Mouse (Mus musculus) kidney, embryonic 15.5 days (tissue): ENCODE results near the gene Sec1. TPM values are rescaled to one million over a fixed set of nuclear protein-coding genes. Genes with fewer than 3 reads are reported as not detected.

Source experiments
- ATAC-seq: fragments of 200-750 bp; cut with Nextera tagmentation; replicated peaks from 2 replicates; pipeline ENCODE4 v1.8.0; 2017; ENCODE audit warnings: moderate TSS enrichment; ENCODE audit not compliant: low FRiP score
- H3K27ac ChIP-seq: fragments of 300-500 bp; sonication (generic); 2 replicates; pipeline ENCODE4 v1.5.1; 2015; ENCODE audit warnings: mild to moderate bottlenecking, inconsistent platforms
- H3K27me3 ChIP-seq: fragments of 300-500 bp; sonication (generic); 2 replicates; pipeline ENCODE4 v1.6.1; 2015; ENCODE audit warnings: inconsistent platforms
- H3K36me3 ChIP-seq: fragments of 300-500 bp; sonication (generic); 2 replicates; pipeline ENCODE4 v1.6.1; 2015; ENCODE audit warnings: inconsistent platforms
- H3K4me1 ChIP-seq: fragments of 300-500 bp; sonication (generic); 2 replicates; pipeline ENCODE4 v1.6.1; 2015; ENCODE audit warnings: inconsistent platforms
- H3K4me2 ChIP-seq: fragments of 300-500 bp; sonication (generic); 2 replicates; pipeline ENCODE4 v1.6.1; 2015; ENCODE audit warnings: moderate library complexity, mild to moderate bottlenecking, inconsistent platforms
- H3K4me3 ChIP-seq: fragments of 300-500 bp; sonication (generic); replicated peaks from 2 replicates; pipeline ENCODE4 v1.5.1; 2015; ENCODE audit warnings: mild to moderate bottlenecking, inconsistent platforms
- H3K9ac ChIP-seq: fragments of 300-500 bp; sonication (generic); 2 replicates; pipeline ENCODE4 v1.6.1; 2015; ENCODE audit warnings: mild to moderate bottlenecking, inconsistent platforms
- H3K9me3 ChIP-seq: fragments of 300-500 bp; sonication (generic); replicated peaks from 2 replicates; pipeline ENCODE4 v1.6.1; 2016; ENCODE audit warnings: inconsistent platforms
- WGBS: fragments of 180-500 bp; shearing (Covaris S2); methylation state at CpG from one replicate; pipeline ENCODE4 v1.1.7; 2015; ENCODE audit warnings: mixed read lengths; 5-methylcytosine and 5-hydroxymethylcytosine counted together
- polyA plus RNA-seq: library from polyadenylated mRNA; unstranded; fragments of >200 nt; fragmentation: Nextera tagmentation; extraction: Ambion mirVana; gene quantifications from 2 replicates; pipeline ENCODE4 v1.2.1, GENCODE M21; 2015

Gene Sec1
- polyA plus RNA-seq, 1 experiment from 2014 or later = 0.29 TPM

DNA sequence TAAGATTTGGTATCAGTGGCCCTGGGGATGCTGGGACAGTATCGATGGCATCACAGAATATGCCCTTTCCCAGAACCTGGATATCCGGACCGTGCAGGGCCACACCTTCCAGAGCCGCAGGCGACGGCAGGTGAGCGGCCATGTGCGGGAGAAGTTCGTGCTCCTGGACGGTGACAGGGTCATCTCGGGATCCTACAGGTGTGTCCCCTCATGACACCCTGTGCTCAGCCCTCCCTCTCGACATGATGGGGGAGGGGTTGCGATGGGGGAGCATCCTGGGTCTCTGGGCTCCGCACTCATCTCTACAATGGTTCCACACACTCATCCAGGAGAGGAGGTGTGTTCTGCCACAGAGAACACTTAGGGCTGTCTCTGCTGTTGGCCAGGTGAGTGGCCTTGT, 29.6 kb upstream of the Sec1 start:
- 87% methylated on average over 14 of the region's 14 CpGs for WGBS
- no peaks in the 10 kb centered on the region for H3K27me3 ChIP-seq
- no peak overlapping the region for H3K9ac ChIP-seq
- H3K4me2 ChIP-seq = no peak overlapping the region
- H3K36me3 ChIP-seq = peaks cover 93% of the 10 kb centered on the region
- no peak overlapping the region for H3K27ac ChIP-seq
- no peak overlapping the region for H3K4me3 ChIP-seq
- H3K9me3 ChIP-seq = no peaks in the 10 kb centered on the region
- ATAC-seq = no peak
- peaks cover 29% of the 10 kb centered on the region for H3K4me1 ChIP-seq

DNA sequence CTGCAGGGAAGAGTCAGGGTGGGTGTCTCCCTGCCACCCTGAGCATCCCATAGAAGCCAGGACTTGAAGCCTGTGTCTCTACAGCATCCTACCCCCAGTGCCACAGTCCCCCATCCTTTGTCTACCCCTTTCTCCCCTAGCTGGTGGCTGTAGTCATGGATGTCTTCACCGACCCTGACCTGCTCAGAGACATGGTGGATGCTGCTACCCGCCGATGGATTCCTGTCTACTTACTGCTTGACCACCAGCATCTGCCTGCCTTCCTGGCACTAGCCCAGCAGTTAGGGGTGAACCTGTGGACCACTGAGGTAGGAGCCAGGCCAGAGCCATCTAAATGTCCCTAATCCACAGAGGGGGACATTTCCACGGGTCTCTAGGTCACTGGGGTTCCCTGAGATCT, 29.1 kb upstream of the Sec1 start:
- Histone ChIP-seq H3K9me3 (no peaks in the 10 kb centered on the region), H3K27ac (no peak overlapping the region), H3K9ac (no peak overlapping the region), H3K27me3 (no peaks in the 10 kb centered on the region), H3K4me1 (peaks cover 30% of the 10 kb centered on the region), H3K4me2 (no peak overlapping the region), H3K36me3 (peaks cover 88% of the 10 kb centered on the region), H3K4me3 (no peak overlapping the region)
- WGBS = 91% methylated on average over 4 of the region's 4 CpGs
- ATAC-seq = no peak

DNA sequence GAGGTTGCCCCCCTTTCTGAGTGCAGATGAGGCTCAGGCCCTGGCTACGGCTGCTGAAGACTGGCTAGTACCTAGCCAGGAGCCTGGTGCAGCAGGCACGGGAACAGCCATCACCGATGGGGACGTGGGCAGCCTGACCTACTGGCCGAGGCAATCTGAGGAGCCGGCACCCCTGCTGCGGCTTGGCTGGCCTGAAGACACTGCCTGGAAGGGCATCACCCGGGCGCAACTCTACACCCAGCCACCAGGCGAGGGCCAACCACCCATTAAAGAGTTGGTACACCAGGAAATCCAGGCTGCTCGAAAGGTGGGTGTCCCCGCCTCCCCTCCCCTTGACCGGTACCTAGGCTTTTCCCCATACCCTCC, 28.1 kb upstream of the Sec1 start:
- Histone ChIP-seq H3K4me1 (peaks cover 30% of the 10 kb centered on the region), H3K27ac (no peak overlapping the region), H3K9me3 (no peaks in the 10 kb centered on the region), H3K9ac (no peak overlapping the region), H3K4me2 (no peak overlapping the region), H3K4me3 (no peak overlapping the region), H3K27me3 (no peaks in the 10 kb centered on the region), H3K36me3 (peaks cover 82% of the 10 kb centered on the region)
- 59% methylated on average over 13 of the region's 13 CpGs for WGBS
- no peak for ATAC-seq

DNA sequence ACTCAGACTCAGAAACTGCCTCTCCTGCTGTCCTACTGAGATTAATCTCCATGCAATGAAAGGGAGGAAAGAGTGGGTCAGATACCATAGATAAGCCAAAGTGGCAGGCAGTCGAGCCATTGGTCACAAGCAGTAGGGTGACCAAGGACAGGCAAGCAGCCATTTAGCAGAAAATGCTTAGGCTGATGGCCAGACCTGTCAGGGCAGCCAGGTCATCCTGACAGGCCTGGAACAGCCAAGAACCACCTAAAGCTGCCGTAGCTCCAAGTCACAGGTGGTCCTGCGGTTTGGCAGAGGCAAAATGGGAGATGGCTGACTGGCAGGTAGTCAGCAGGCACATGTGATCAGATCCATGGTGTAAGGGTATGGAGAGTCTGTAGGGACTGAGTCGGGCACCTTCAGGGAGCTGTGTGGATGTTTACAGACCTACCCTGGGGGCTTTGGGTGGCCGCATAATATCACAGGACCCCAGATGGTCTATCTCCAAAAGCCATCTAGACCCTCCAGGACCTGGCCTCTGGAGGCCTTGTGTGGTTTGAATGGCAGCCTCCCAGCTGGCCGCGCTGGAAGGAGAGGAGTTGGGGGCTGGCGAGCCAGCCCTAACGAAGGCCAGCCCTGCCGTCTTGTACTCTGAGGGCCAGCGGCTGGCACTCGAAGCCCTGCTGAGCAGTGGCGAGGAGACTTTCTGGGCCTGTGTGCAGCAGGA, 27.6 kb upstream of the Sec1 start:
- Histone ChIP-seq H3K4me3 (no peak overlapping the region), H3K27me3 (no peaks in the 10 kb centered on the region), H3K4me2 (no peak overlapping the region), H3K27ac (no peak overlapping the region), H3K36me3 (peaks cover 77% of the 10 kb centered on the region), H3K9me3 (no peaks in the 10 kb centered on the region), H3K4me1 (peaks cover 34% of the 10 kb centered on the region), H3K9ac (0 out of 2 replicates have a peak overlapping the region, but pooled peaks have one; percentile 7)
- no peak for ATAC-seq
- 59% methylated on average over 13 of the region's 13 CpGs for WGBS

DNA sequence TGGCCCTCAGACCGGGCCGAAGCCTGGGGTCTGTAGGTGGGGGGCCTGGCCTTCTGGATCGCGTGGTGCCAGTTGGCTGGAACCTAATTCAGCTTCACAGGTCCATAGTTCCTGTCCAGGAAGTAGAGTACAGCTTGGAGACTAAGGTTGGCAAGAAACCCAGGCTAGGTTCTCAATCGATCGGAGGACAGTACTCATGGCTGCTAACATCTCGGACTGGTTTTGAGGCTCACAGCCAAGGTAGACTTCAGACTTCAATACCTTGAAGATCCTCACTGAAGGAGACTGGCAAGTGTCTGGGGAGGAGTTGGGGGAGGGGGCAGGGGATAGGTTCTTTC, 27.0 kb upstream of the Sec1 start:
- no peak overlapping the region for H3K27ac ChIP-seq
- 82% methylated on average over 7 of the region's 7 CpGs for WGBS
- no peak overlapping the region for H3K9ac ChIP-seq
- peaks cover 40% of the 10 kb centered on the region for H3K4me1 ChIP-seq
- no peaks in the 10 kb centered on the region for H3K9me3 ChIP-seq
- ATAC-seq = no peak
- H3K4me3 ChIP-seq = no peak overlapping the region
- H3K27me3 ChIP-seq = no peaks in the 10 kb centered on the region
- no peak overlapping the region for H3K4me2 ChIP-seq
- peaks cover 71% of the 10 kb centered on the region for H3K36me3 ChIP-seq

DNA sequence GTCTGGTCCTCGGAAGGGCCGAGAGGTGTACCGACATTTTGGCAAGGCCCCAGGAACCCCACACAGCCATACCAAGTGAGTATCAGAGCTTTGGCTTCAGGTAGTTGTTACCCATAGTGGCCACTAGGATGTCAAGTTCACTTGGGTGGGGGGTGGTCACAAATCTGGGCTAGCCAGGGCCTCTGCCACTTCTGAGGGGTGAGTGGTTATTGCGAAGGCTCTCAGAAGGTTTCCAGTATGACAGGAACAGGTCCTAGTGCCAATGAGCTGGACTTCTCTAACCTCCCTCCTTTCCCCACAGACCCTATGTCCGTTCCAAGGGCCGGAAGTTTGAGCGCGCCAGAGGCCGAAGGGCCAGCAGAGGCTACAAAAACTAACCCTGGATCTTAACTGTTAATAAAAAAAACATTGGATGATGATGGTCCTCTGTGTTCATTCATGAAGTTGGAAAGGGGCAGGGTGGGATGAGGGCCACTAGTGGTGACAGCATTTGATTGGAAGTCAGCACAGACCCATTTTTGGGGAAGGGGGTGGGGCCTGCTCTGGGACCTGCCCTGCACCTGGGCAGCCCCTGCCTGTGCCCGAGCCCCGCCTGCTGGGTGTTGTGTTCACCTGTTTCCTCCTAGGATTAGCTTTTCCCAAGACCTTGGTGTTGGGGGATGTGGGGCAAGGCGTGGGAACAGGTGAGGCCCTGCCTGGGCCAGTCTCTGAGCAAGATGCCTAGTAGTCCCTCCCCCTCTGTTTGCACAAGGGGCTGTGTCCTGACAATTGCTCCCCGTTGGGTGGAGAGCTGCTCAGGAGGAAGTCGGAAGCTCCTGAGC, 26.4 kb upstream of the Sec1 start, which contains the start of gene Fam83e:
Gene Fam83e (plus strand): TSS at position 800 of the 821 bp plus-strand sequence.
- Histone ChIP-seq H3K4me3 (peak within 1 kb of the TSS; percentile 75; the same call in 1 of the 2 replicates), H3K27me3 (no peaks in the 10 kb centered on the region), H3K27ac (no peak within 1 kb of the TSS), H3K36me3 (peaks cover 65% of the 10 kb centered on the region), H3K9ac (0 out of 2 replicates have a peak within 1 kb of the TSS, but pooled peaks have one; percentile 94), H3K4me1 (peaks cover 46% of the 10 kb centered on the region), H3K9me3 (no peaks in the 10 kb centered on the region), H3K4me2 (peak within 1 kb of the TSS; percentile 70; the same call in 1 of the 2 replicates)
- no peak for ATAC-seq
- 77% methylated on average over 14 of the region's 14 CpGs for WGBS

DNA sequence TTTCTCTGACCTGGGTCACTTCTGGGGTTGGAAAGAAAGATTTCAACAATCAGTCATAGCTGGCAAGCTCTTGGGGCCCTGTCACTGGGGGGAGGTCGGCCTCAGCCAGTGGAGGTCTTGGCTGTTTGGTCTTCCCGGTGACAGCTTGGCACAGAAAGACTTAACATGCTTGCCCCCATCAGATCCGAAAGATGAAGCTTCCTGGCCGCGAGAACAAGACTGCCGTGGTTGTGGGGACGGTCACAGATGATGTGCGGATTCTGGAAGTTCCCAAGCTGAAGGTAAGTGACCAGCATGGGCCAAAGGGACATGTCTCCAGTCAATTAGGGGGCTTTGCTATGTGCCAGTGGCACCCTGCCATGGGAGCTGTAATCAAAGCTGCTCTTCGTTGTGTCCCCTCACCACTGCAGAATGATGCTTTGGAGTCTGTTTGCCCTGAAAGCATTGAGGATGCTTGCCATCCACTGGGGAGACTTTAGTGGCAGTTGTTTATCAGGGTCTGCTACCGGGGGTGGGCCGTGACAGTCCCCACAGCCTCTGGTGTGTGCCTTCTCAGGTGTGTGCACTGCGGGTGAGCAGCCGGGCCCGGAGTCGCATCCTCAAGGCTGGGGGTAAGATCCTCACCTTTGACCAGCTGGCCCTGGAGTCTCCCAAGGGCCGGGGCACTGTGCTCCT, 25.7 kb upstream of the Sec1 start:
- peak overlapping the region; percentile 94; the same call in 1 of the 2 replicates for H3K9ac ChIP-seq
- H3K27me3 ChIP-seq = no peaks in the 10 kb centered on the region
- peaks cover 58% of the 10 kb centered on the region for H3K36me3 ChIP-seq
- H3K4me1 ChIP-seq = peaks cover 49% of the 10 kb centered on the region
- H3K9me3 ChIP-seq = no peaks in the 10 kb centered on the region
- no peak overlapping the region for H3K27ac ChIP-seq
- peak overlapping the region; percentile 70 for H3K4me2 ChIP-seq
- peak overlapping the region; percentile 75 for H3K4me3 ChIP-seq
- WGBS = 91% methylated on average over 16 of the region's 16 CpGs
- no peak for ATAC-seq

DNA sequence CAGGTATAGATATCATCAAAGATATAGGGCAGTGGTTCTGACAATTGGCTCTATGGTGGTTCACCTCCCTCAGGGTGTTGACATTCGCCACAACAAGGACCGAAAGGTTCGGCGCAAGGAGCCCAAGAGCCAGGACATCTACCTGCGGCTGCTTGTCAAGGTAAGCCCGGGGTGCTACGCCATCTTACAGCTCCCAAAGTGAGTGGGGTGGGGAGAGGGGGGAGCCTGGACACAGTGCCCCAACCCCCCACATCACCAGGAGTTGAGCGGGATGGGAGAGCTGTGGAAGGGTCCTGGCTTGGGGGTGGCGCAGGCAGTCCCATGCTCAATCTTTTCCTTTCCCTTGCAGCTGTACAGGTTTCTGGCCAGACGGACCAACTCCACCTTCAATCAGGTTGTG, 25.0 kb upstream of the Sec1 start:
- no peak overlapping the region for H3K27ac ChIP-seq
- H3K36me3 ChIP-seq = peaks cover 51% of the 10 kb centered on the region
- H3K27me3 ChIP-seq = no peaks in the 10 kb centered on the region
- H3K9ac ChIP-seq = peak overlapping the region; percentile 94
- 81% methylated on average over 10 of the region's 10 CpGs for WGBS
- no peak for ATAC-seq
- H3K4me1 ChIP-seq = peaks cover 56% of the 10 kb centered on the region
- peak overlapping the region; percentile 70 for H3K4me2 ChIP-seq
- H3K4me3 ChIP-seq = peak overlapping the region; percentile 75
- no peaks in the 10 kb centered on the region for H3K9me3 ChIP-seq

DNA sequence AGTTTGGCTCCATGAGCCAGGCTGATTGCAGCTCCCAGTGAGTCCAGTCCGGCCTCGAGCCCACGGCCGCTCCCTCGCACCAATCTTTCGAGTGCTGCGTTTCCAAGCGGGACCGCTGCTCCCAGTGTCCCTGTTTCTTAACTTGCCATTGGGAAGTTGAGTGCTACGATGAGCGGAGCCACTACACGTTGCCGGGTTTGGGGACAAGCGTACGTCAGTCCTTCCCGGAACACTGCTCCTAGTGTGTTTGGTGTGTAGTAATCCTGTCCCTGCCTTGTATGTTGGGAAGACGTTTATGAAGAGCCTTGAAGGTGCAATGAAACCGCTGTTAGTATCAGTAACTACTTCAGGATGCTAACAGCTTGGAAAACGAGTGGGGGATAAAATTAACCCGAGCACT, 24.1 kb upstream of the Sec1 start:
- peaks cover 49% of the 10 kb centered on the region for H3K36me3 ChIP-seq
- no peaks in the 10 kb centered on the region for H3K9me3 ChIP-seq
- under 1% methylated on average over 20 of the region's 20 CpGs for WGBS
- peak overlapping the region; percentile 70 for H3K4me2 ChIP-seq
- peak overlapping the region; percentile 94 for H3K9ac ChIP-seq
- peak overlapping the region; percentile 75 for H3K4me3 ChIP-seq
- no peak for ATAC-seq
- H3K4me1 ChIP-seq = peaks cover 63% of the 10 kb centered on the region
- peak overlapping the region; percentile 94 for H3K27ac ChIP-seq
- no peaks in the 10 kb centered on the region for H3K27me3 ChIP-seq

DNA sequence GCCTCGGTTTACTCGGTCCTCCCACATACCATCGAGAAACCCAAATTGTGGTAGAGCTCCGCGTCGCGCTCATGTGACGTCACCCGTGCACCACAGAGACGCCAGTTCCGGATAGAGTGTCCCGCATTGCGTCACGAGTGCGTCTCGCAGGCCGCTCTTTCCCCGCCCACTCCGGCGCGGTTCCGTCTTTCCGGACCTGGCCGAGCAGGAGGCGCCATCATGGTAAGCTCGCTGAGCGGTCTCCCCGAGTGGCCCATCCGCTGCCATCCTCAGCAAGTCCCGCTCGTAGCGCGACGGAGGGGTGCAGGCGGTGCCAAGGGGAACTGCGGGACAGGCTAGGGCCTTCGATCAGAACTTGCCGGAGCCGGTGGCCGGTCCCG, 23.7 kb upstream of the Sec1 start, which contains the start of gene Sphk2:
Gene Sphk2 (minus strand): TSS at position 85 of the 380 bp plus-strand sequence.
- Histone ChIP-seq H3K27ac (peak within 1 kb of the TSS; percentile 94), H3K4me2 (peak within 1 kb of the TSS; percentile 87), H3K9me3 (no peaks in the 10 kb centered on the region), H3K4me1 (peaks cover 63% of the 10 kb centered on the region), H3K4me3 (peak within 1 kb of the TSS; percentile 75), H3K27me3 (no peaks in the 10 kb centered on the region), H3K9ac (peak within 1 kb of the TSS; percentile 94), H3K36me3 (peaks cover 49% of the 10 kb centered on the region)
- peak; percentile 77 for ATAC-seq
- WGBS = under 1% methylated on average over 41 of the region's 41 CpGs

DNA sequence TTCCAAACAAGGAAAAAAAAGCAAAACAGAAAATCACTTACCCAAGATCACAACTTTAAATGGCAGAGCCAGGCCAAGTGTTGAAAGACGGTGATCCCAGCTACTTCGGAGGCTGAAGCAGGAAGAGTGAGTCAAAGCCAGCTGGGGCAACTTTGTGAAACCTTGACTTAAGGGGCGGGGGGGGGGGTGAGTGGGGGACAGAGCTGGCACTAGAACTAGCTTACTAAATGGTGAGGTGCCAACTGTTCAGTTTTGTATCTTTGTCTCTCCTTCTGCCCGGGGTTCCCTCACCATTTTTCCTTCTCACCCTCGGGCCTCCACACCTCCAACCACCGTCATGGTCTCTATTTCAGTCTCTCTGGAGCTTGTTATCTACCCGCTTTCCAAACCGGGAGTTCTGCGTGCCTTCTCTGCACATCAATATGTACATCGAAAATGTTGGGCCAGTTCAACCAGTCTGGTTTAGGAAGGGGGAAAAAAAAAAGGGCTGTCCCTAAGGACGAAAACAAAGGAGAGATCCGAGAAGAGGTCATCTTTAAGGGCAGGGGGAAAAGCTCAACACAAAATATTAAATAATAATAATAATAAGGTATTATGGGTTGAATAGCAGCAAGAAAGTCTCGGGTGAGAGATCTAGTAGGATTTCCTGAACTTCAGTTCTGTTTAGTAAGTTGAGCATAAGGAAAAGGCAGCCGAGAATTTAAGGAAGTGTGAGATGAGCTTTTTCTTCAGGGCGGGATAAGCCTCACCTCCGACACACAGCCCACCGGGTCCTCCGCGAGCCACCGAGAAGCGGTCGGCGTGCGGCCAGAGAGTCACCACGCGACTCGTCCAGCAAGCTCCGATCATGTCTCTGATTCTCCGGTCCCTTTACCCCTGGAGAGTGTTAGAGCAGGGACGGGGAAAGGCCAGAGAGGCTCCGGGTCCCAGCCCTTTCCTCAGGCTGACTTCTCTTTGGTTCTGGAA, 23.0 kb upstream of the Sec1 start:
- WGBS = 9% methylated on average over 31 of the region's 31 CpGs
- Histone ChIP-seq H3K27me3 (no peaks in the 10 kb centered on the region), H3K27ac (peak overlapping the region; percentile 94), H3K4me3 (peak overlapping the region; percentile 75), H3K36me3 (peaks cover 49% of the 10 kb centered on the region), H3K9me3 (no peaks in the 10 kb centered on the region), H3K9ac (peak overlapping the region; percentile 83), H3K4me2 (peak overlapping the region; percentile 87), H3K4me1 (peaks cover 63% of the 10 kb centered on the region)
- peak; percentile 27 for ATAC-seq
